Mouse (Mus musculus) heart, postnatal 0 days (tissue): ENCODE results near the gene Zfp334.

Experiments used
- CTCF ChIP-seq: IDR thresholded peaks from 2 replicates; pipeline ENCODE4 v1.5.1; 2016; ENCODE audit warnings: antibody characterized with exemption, control low read depth, low read depth
- EP300 ChIP-seq: IDR thresholded peaks from 2 replicates; pipeline ENCODE4 v1.6.1; 2016; ENCODE audit warnings: antibody characterized with exemption, low read depth

DNA sequence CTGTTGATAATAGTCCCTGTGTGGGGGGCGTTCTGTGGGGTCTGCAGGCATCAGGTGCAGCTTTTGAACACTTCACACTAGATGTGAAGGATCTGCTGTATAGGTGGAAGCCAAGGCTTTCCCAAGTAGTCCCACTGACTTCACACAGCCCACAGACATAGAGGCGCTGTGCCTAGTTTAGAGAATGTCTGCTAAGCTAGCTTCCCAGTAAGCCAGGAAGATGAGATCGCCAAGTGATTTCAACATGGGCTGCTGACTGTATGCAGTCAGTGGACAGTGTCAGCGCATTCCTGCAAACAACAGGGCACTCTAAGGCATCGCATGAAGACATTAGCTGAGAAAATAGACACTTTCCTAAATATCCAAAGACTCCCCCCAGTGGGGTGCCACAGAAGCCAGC is 12.6 kb downstream of the Zfp334 start:
- TF ChIP-seq CTCF (no peak), EP300 (no peak)
